Mouse (Mus musculus) forebrain, embryonic 10.5 days (tissue): Measurements from ENCODE around the gene Gm13287. TPM values are rescaled to one million over a fixed set of nuclear protein-coding genes. Genes with fewer than 3 reads are reported as not detected.

ENCODE experiments used
- polyA plus RNA-seq: library from polyadenylated mRNA; unstranded; fragments of >200 nt; fragmentation: Nextera tagmentation; extraction: Ambion mirVana; gene quantifications from 2 replicates; pipeline ENCODE4 v1.2.1, GENCODE M21; 2016

The Gm13287 gene
- polyA plus RNA-seq, 1 experiment from 2014 or later: not detected

Other genes starting within 250 kb of the Gm13287 start
- gene Ifna15, start 245.0 kb upstream of the Gm13287 start, polyA plus RNA-seq: not detected in 2 replicates
- not detected in 2 replicates for gene Ifna14, start 231.5 kb upstream of the Gm13287 start, polyA plus RNA-seq
- not detected in 2 replicates for gene Ifna9, start 210.9 kb upstream of the Gm13287 start, polyA plus RNA-seq
- gene Ifna12, start 199.9 kb upstream of the Gm13287 start, polyA plus RNA-seq: not detected in 2 replicates
- gene C87499, start 168.8 kb upstream of the Gm13287 start, polyA plus RNA-seq: not detected in 2 replicates
- gene Ifna13, start 158.8 kb upstream of the Gm13287 start, polyA plus RNA-seq: not detected in 2 replicates
- not detected in 2 replicates for gene Ifna16, start 126.3 kb upstream of the Gm13287 start, polyA plus RNA-seq
- gene Ifna2, start 119.3 kb upstream of the Gm13287 start, polyA plus RNA-seq: not detected in 2 replicates
- gene Ifnab, start 111.9 kb upstream of the Gm13287 start, polyA plus RNA-seq: not detected in 2 replicates
- 0.84 and 1.1 TPM in 2 replicates for gene Gm26566, start 81.4 kb upstream of the Gm13287 start, polyA plus RNA-seq
- 98.4 and 103 TPM in 2 replicates for gene Klhl9, start 80.8 kb upstream of the Gm13287 start, polyA plus RNA-seq
- not detected in 2 replicates for gene Gm13271, start 48.4 kb upstream of the Gm13287 start, polyA plus RNA-seq
- 0.35 and 0.49 TPM in 2 replicates for gene Gm13283, start 43.1 kb upstream of the Gm13287 start, polyA plus RNA-seq
- gene Gm13290, start 29.4 kb upstream of the Gm13287 start, polyA plus RNA-seq: 0.76 TPM in 1 of 2 replicates, not detected in the other
- not detected in 2 replicates for gene Gm13289, start 26.3 kb upstream of the Gm13287 start, polyA plus RNA-seq
- gene Gm13272, start 23.4 kb upstream of the Gm13287 start, polyA plus RNA-seq: not detected in 2 replicates
- gene Ifnz, start 21.1 kb upstream of the Gm13287 start, polyA plus RNA-seq: not detected in 2 replicates
- gene Gm13276, start 17.5 kb upstream of the Gm13287 start, polyA plus RNA-seq: not detected in 2 replicates
- not detected in 2 replicates for gene Gm13277, start 14.6 kb upstream of the Gm13287 start, polyA plus RNA-seq
- not detected in 2 replicates for gene Gm13278, start 11.7 kb upstream of the Gm13287 start, polyA plus RNA-seq
- gene Gm13275, start 8.8 kb upstream of the Gm13287 start, polyA plus RNA-seq: not detected in 2 replicates
- not detected in 2 replicates for gene Gm13279, start 5.9 kb upstream of the Gm13287 start, polyA plus RNA-seq
- 0.85 TPM in 1 of 2 replicates, not detected in the other for gene Gm13285, start 3.6 kb upstream of the Gm13287 start, polyA plus RNA-seq
- 0.07 and 0.09 TPM in 2 replicates for gene Gm13288, start 2.3 kb downstream of the Gm13287 start, polyA plus RNA-seq
- gene Ifna7, start 13.0 kb downstream of the Gm13287 start, polyA plus RNA-seq: not detected in 2 replicates
- gene Ifna11, start 16.7 kb downstream of the Gm13287 start, polyA plus RNA-seq: not detected in 2 replicates
- gene Ifna6, start 24.2 kb downstream of the Gm13287 start, polyA plus RNA-seq: not detected in 2 replicates
- not detected in 2 replicates for gene Ifna5, start 32.3 kb downstream of the Gm13287 start, polyA plus RNA-seq
- gene Ifna4, start 38.6 kb downstream of the Gm13287 start, polyA plus RNA-seq: not detected in 2 replicates
- gene Ifna1, start 46.8 kb downstream of the Gm13287 start, polyA plus RNA-seq: not detected in 2 replicates
- gene Ifne, start 76.9 kb downstream of the Gm13287 start, polyA plus RNA-seq: not detected in 2 replicates